Mouse (Mus musculus) heart, postnatal 0 days (tissue): ENCODE measurements around the gene Gm10382. TPM values are rescaled to one million over a fixed set of nuclear protein-coding genes. Genes with fewer than 3 reads are reported as not detected.
A peak's percentile ranks its signal among the peaks of the same experiment; 100 is the strongest.

Experiments
- ATAC-seq: fragments of 200-750 bp; cut with Nextera tagmentation; 2 replicates; pipeline ENCODE4 v1.8.0; 2017; ENCODE audit warnings: low read depth, moderate number of reproducible peaks, moderate library complexity; ENCODE audit not compliant: insufficient read depth
- DNase-seq: peaks from one replicate; pipeline ENCODE4 v3.0.0-alpha.2; 2016; ENCODE audit warnings: low spot score
- H3K27ac ChIP-seq: fragments of 300-500 bp; sonication (generic); 2 replicates; pipeline ENCODE4 v1.5.1; 2014; ENCODE audit warnings: low read depth, mild to moderate bottlenecking
- H3K27me3 ChIP-seq: fragments of 300-500 bp; sonication (generic); 2 replicates; pipeline ENCODE4 v1.6.1; 2014; ENCODE audit warnings: low read length, mixed read lengths; ENCODE audit not compliant: control insufficient read depth, insufficient read depth
- H3K36me3 ChIP-seq: fragments of 300-500 bp; sonication (generic); replicated peaks from 2 replicates; pipeline ENCODE4 v1.6.1; 2014; ENCODE audit warnings: low read length, mixed read lengths; ENCODE audit not compliant: control insufficient read depth, insufficient read depth
- H3K4me1 ChIP-seq: fragments of 300-500 bp; sonication (generic); 2 replicates; pipeline ENCODE4 v1.6.1; 2014; ENCODE audit warnings: antibody characterized with exemption; ENCODE audit not compliant: control insufficient read depth, insufficient read depth
- H3K4me2 ChIP-seq: fragments of 300-500 bp; sonication (generic); 2 replicates; pipeline ENCODE4 v1.6.1; 2014; ENCODE audit warnings: low read depth, mild to moderate bottlenecking, low read length, moderate library complexity
- H3K4me3 ChIP-seq: fragments of 300-500 bp; sonication (generic); 2 replicates; pipeline ENCODE4 v1.5.1; 2014; ENCODE audit warnings: low read depth, low read length
- H3K9ac ChIP-seq: fragments of 300-500 bp; sonication (generic); replicated peaks from 2 replicates; pipeline ENCODE4 v1.6.1; 2014; ENCODE audit warnings: low read depth, low read length, mixed read lengths
- H3K9me3 ChIP-seq: fragments of 300-500 bp; sonication (generic); replicated peaks from 2 replicates; pipeline ENCODE4 v1.6.1; 2016; ENCODE audit warnings: low read length; ENCODE audit not compliant: control insufficient read depth
- CTCF ChIP-seq: IDR thresholded peaks from 2 replicates; pipeline ENCODE4 v1.5.1; 2016; ENCODE audit warnings: antibody characterized with exemption, control low read depth, low read depth
- EP300 ChIP-seq: IDR thresholded peaks from 2 replicates; pipeline ENCODE4 v1.6.1; 2016; ENCODE audit warnings: antibody characterized with exemption, low read depth
- WGBS: fragments of 180-500 bp; shearing (Covaris S2); extraction: QIAGEN DNeasy Blood & Tissue Kit; methylation state at CpG from one replicate; pipeline ENCODE4 v1.1.7; 2014; 5-methylcytosine and 5-hydroxymethylcytosine counted together
- polyA plus RNA-seq: library from polyadenylated mRNA; unstranded; fragments of >200 nt; fragmentation: Nextera tagmentation; extraction: Ambion mirVana; gene quantifications from 2 replicates; pipeline ENCODE4 v1.2.1, GENCODE M21; 2015
- total RNA-seq: library from RNA; depleted of rRNA; stranded (reverse); fragments of >200 nt; gene quantifications from 2 replicates; pipeline ENCODE4 v1.2.3, GENCODE M21; 2014; ENCODE audit warnings: low replicate concordance

Gm10382 gene
- total and polyA plus RNA-seq, 2 experiments from 2014 or later: 0.78 TPM; not detected in 1

GRCm38 (mm10) chr5:125354885-125355492 is 34.1 kb upstream of the Gm10382 start:
- TF ChIP-seq CTCF (no peak), EP300 (no peak)
- H3K27ac ChIP-seq: no peak overlapping the region
- WGBS: 61% methylated on average over 7 of the region's 7 CpGs
- no peaks in the 10 kb centered on the region for H3K4me1 ChIP-seq
- H3K36me3 ChIP-seq: no peaks in the 10 kb centered on the region
- ATAC-seq: no peak
- H3K27me3 ChIP-seq: no peaks in the 10 kb centered on the region
- H3K4me2 ChIP-seq: no peak overlapping the region
- DNase-seq: no peak
- no peak overlapping the region for H3K9ac ChIP-seq
- H3K4me3 ChIP-seq: no peak overlapping the region
- H3K9me3 ChIP-seq: no peaks in the 10 kb centered on the region

- DNase-seq (no peak), ATAC-seq (0 out of 2 replicates have a peak, but pooled peaks have one; percentile 12)
- Histone ChIP-seq H3K4me1 (no peaks in the 10 kb centered on the region), H3K4me2 (no peak overlapping the region), H3K36me3 (no peaks in the 10 kb centered on the region), H3K4me3 (no peak overlapping the region), H3K9me3 (no peaks in the 10 kb centered on the region), H3K27ac (no peak overlapping the region), H3K9ac (no peak overlapping the region), H3K27me3 (no peaks in the 10 kb centered on the region)
- 29% methylated on average over 7 of the region's 7 CpGs for WGBS
- TF ChIP-seq EP300 (no peak), CTCF (no peak)
Observed at GRCm38 (mm10) chr5:125355650-125356049, 33.5 kb upstream of the Gm10382 start.

- Histone ChIP-seq H3K9me3 (no peaks in the 10 kb centered on the region), H3K27ac (0 out of 2 replicates have a peak overlapping the region, but pooled peaks have one; percentile 38), H3K4me3 (no peak overlapping the region), H3K4me2 (peak overlapping the region; percentile 24), H3K27me3 (no peaks in the 10 kb centered on the region), H3K36me3 (no peaks in the 10 kb centered on the region), H3K4me1 (no peaks in the 10 kb centered on the region), H3K9ac (no peak overlapping the region)
- DNase-seq (no peak), ATAC-seq (0 out of 2 replicates have a peak, but pooled peaks have one; percentile 12)
- TF ChIP-seq CTCF: no peak
- no peak for TF ChIP-seq EP300
- 69% methylated on average over 12 of the region's 12 CpGs for WGBS
Observed at GRCm38 (mm10) chr5:125357543-125358269, 31.4 kb upstream of the Gm10382 start.

- ATAC-seq (peak; percentile 36; the same call in 1 of the 2 replicates), DNase-seq (no peak)
- 53% methylated on average over 5 of the region's 5 CpGs for WGBS
Observed at GRCm38 (mm10) chr5:125358270-125358608, 30.9 kb upstream of the Gm10382 start.

GRCm38 (mm10) chr5:125360566-125360965 is 28.6 kb upstream of the Gm10382 start:
- Histone ChIP-seq H3K9me3 (no peaks in the 10 kb centered on the region), H3K4me3 (no peak overlapping the region), H3K9ac (no peak overlapping the region), H3K4me2 (no peak overlapping the region), H3K27ac (no peak overlapping the region), H3K36me3 (no peaks in the 10 kb centered on the region), H3K27me3 (no peaks in the 10 kb centered on the region), H3K4me1 (peaks cover 10% of the 10 kb centered on the region)
- no peak for ATAC-seq
- TF ChIP-seq EP300 (no peak), CTCF (no peak)
- 76% methylated on average over 9 of the region's 9 CpGs for WGBS
- no peak for DNase-seq

More at GRCm38 (mm10) chr5:125358270-125358608, 30.9 kb upstream of the Gm10382 start:
- Histone ChIP-seq H3K27ac (0 out of 2 replicates have a peak overlapping the region, but pooled peaks have one; percentile 38), H3K4me3 (no peak overlapping the region), H3K9me3 (no peaks in the 10 kb centered on the region), H3K27me3 (no peaks in the 10 kb centered on the region), H3K4me2 (peak overlapping the region; percentile 24; the same call in 1 of the 2 replicates), H3K36me3 (no peaks in the 10 kb centered on the region), H3K9ac (no peak overlapping the region), H3K4me1 (no peaks in the 10 kb centered on the region)
- TF ChIP-seq CTCF: 0 out of 2 replicates have a peak, but pooled peaks have one; percentile 12
- TF ChIP-seq EP300: no peak
